Mouse (Mus musculus): ENCODE data around the gene Riok2.

The Riok2 gene

DNA sequence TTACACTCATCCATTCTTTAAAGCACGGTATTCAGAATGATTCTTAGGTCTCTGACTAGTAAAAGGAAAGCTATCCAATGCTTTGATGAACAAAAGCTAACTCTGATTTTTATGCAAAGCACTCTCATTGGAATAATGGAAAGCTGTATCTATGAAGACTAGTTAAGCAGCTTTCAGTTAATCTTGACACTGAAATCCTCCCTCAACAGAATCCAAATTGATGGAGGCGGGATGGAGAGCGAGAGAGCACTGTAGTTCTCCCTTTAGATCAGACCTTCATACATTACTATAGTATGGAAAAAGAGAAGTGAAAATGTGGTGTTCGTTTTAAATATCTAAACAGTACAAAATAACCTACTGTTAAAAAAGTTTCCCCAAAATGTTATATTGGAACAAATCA lies 59.6 kb downstream of the Riok2 start:
- CTCF ChIA-PET, result no interaction called here
- POLR2A ChIA-PET, result interaction anchor here in 2 of 4 experiments (0.9 to 1.4 kb wide), 3 partner anchors 8 to 50 kb away, joined by 3 read pairs; no protein-coding TSS in a partner anchor

DNA sequence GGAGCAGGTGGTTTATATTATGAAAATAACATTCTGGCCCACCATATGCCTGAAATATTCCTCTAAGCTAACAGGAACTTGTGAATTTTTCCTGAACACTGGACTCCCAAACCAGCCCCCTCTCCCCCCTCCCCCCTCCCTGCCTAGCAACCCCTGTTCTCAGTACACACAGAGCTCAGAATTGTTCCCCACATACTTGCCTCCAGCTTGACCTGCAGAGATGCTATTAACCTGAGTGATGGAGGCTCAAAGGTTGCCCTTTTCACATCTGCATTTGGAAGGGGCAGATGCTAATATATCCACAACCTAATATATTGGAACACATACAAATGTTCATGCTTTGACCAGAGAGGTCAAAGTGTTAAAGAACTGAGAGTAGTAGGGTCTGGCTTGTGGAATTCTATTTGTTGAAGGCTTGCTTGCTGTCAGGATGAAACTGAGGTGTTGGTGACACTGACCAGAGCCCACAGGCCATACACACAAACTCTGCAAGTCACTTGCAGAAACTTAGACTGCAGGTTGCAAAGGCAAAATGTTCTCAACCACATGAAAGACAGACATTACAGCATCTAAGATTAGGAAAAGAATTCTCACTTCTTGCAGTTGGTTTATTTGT lies 64.6 kb downstream of the Riok2 start:
- CTCF ChIA-PET, result interaction anchor here in 1 of 4 experiments (0.7 kb wide), 1 partner anchor 52 kb away, joined by 4 read pairs; no protein-coding TSS in a partner anchor
- POLR2A ChIA-PET, result no interaction called here

DNA sequence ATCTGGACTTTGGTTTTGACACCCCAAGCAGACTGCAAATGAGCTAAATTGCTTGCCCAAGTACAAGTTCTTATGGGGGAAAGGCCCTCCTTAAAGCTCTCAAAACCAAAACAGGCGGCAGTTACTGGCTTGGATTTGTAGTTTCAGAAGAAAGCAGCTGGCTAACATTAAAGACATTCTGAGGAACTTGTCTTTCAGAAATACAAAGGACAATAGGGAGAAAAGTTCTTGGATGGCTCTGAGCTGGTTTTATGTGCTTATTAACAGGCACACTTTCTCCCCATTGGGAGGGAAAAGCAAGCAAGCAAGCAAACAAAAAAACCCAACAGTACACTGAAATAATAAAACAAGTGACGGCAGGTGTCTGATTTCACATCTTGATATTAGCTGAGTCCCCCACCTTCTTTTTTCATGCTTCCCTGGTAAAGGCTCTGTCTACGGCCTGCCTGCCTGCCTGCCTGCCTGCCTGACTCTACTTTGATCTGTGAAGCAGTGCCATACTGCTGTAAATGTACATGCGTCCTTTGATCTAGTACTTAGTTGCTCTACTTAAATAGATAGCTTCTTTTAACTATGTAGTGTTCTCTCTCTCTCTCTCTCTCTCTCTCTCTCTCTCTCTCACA lies 67.9 kb downstream of the Riok2 start:
- ChIA-PET POLR2A (interaction anchor here in 3 of 4 experiments (0.6 to 1.5 kb wide), 4 partner anchors 14 to 50 kb away, joined by 3 to 4 read pairs (median 3); no protein-coding TSS in a partner anchor), CTCF (interaction anchor here in 1 of 4 experiments (0.6 to 1.0 kb wide), 2 partner anchors 24 to 48 kb away, joined by 3 to 5 read pairs; no protein-coding TSS in a partner anchor)

DNA sequence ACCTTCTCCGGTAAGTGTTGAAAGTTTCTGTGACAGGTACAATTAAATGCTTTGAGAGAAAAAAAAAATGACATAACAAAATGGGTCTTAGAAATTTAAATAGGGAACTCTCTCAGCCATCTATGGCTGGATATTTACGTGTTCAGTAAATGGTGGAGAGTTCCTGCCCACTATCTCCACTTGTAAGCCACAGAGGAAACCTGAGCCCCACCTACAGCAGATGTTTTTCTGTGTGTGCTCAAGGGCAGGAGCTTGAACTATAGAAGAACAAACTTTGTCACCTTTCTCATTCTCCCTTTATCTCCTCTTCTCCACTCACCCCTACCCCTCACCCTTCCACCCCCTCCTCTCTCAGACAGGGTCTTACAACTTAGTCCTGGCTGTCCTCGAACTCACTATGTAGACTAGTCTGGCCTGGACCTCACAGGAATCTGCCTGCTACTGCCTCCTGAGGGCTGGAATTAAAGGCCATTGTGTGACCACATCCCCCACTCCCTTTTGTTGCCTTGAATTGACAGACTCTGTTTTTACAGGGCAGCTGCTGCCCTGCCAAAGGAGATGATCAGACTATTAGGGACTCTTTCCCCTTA lies 70.3 kb downstream of the Riok2 start:
- CTCF ChIA-PET, result interaction anchor here in 1 of 4 experiments (2.7 kb wide), 1 partner anchor 50 kb away, joined by 7 read pairs; no protein-coding TSS in a partner anchor
- POLR2A ChIA-PET, result interaction anchor here in 2 of 4 experiments (0.6 to 7.0 kb wide), 7 partner anchors 11 to 152 kb away, joined by 3 to 41 read pairs (median 4); partner anchors contain the start of gene Lix1 (in 1 of the 2)

All from embryonic stem cell, embryonic (primary cell).